Mouse (Mus musculus) spleen, adult 2 months (tissue): ENCODE measurements at regions not wholly inside any gene's neighbourhood (a gene's known extent, or its start where the extent isn't known, plus 50 kb on each side); places are given as distances from the start of the nearest gene placed in this dataset.

ENCODE experiments used
- CTCF ChIP-seq: fragments of 200-500 bp; IDR thresholded peaks from 2 replicates; pipeline ENCODE4 v1.5.1; 2011; ENCODE audit warnings: mild to moderate bottlenecking, inconsistent platforms; ENCODE audit not compliant: insufficient read depth, insufficient read length, insufficient replicate concordance; ENCODE audit errors: extremely low read depth
- POLR2A ChIP-seq: fragments of 200-500 bp; IDR thresholded peaks from 2 replicates; pipeline ENCODE4 v1.6.1; 2011; ENCODE audit warnings: low read depth, low read length, inconsistent platforms

- no peak for TF ChIP-seq POLR2A
- no peak for TF ChIP-seq CTCF
These were observed 135.0 kb upstream of the Lef1 start for GRCm38 (mm10) chr3:130975291-130975690.
